Mouse (Mus musculus) MEL (cell line): ENCODE measurements around the gene Wbp2.

Source experiments
- CHD1 ChIP-seq: IDR thresholded peaks from 2 replicates; pipeline ENCODE4 v1.6.1; 2012; ENCODE audit warnings: low read depth, mild to moderate bottlenecking, inconsistent platforms, low read length, improper control_type of control experiment
- CTCF ChIP-seq, 3 experiments: IDR thresholded peaks in 2 of 3; conservative IDR thresholded peaks in 1 of 3; 2 replicates each; pipeline ENCODE4 v1.5.1; 2011 to 2012; ENCODE audit warnings: low read length in 3 of 3, low read depth in 2 of 3, mild to moderate bottlenecking in 2 of 3, improper control_type of control experiment in 1 of 3, inconsistent platforms in 1 of 3, mixed read lengths in 1 of 3, moderate library complexity in 1 of 3; ENCODE audit not compliant: control insufficient read depth in 1 of 3, insufficient read depth in 1 of 3, poor library complexity in 1 of 3, severe bottlenecking in 1 of 3
- E2F4 ChIP-seq: IDR thresholded peaks from 2 replicates; pipeline ENCODE4 v1.6.1; 2011; ENCODE audit warnings: low read depth, low read length, improper control_type of control experiment, borderline replicate concordance
- ELF1 ChIP-seq: IDR thresholded peaks from 2 replicates; pipeline ENCODE4 v1.6.1; 2014; ENCODE audit warnings: low read depth, mild to moderate bottlenecking, inconsistent platforms, low read length, improper control_type of control experiment, moderate library complexity
- MAFK ChIP-seq: IDR thresholded peaks from 2 replicates; pipeline ENCODE4 v1.6.1; 2011; ENCODE audit warnings: low read depth, mild to moderate bottlenecking, low read length, improper control_type of control experiment, borderline replicate concordance
- MAX ChIP-seq: IDR thresholded peaks from 2 replicates; pipeline ENCODE4 v1.6.1; 2011; ENCODE audit warnings: low read length, improper control_type of control experiment
- NRF1 ChIP-seq: IDR thresholded peaks from 2 replicates; pipeline ENCODE4 v1.6.1; 2014; ENCODE audit warnings: low read depth, mild to moderate bottlenecking, inconsistent platforms, low read length, improper control_type of control experiment, moderate library complexity; ENCODE audit not compliant: poor library complexity, insufficient read depth, severe bottlenecking
- POLR2A ChIP-seq, 2 experiments: IDR thresholded peaks; 2 replicates each; pipeline ENCODE4 v1.6.1; 2011 to 2012; ENCODE audit warnings: low read length in 2 of 2, mild to moderate bottlenecking in 2 of 2, control low read depth in 1 of 2, improper control_type of control experiment in 1 of 2, low read depth in 1 of 2, moderate library complexity in 1 of 2; ENCODE audit not compliant: control insufficient read depth in 1 of 2, insufficient read depth in 1 of 2, poor library complexity in 1 of 2
- POLR2AphosphoS2 ChIP-seq: IDR thresholded peaks from 2 replicates; pipeline ENCODE4 v1.6.1; 2011; ENCODE audit warnings: low read length, improper control_type of control experiment
- POLR2AphosphoS5 ChIP-seq: IDR thresholded peaks from 2 replicates; pipeline ENCODE4 v1.6.1; 2012; ENCODE audit warnings: low read depth, borderline replicate concordance, mild to moderate bottlenecking, inconsistent platforms, low read length, moderate library complexity, mixed read lengths
- RAD21 ChIP-seq: IDR thresholded peaks from 2 replicates; pipeline ENCODE4 v1.6.1; 2011; ENCODE audit warnings: mild to moderate bottlenecking, low read depth, low read length, improper control_type of control experiment

- no peak for TF ChIP-seq MAX
- TF ChIP-seq POLR2AphosphoS5: no peak
- no peak for TF ChIP-seq POLR2AphosphoS2
- TF ChIP-seq POLR2A (IDR thresholded peaks at IDR 0.05; ENCODE audit: control insufficient read depth in 1 of 2, insufficient read depth in 1 of 2, low read depth in 1 of 2, low read length in 2 of 2, poor library complexity in 1 of 2): no peak
- no peak for TF ChIP-seq ELF1
- no peak for TF ChIP-seq MAFK
- no peak for TF ChIP-seq NRF1
- TF ChIP-seq E2F4: no peak
- no peak for TF ChIP-seq CHD1
- TF ChIP-seq CTCF (IDR thresholded peaks at IDR 0.05 in 2 of 3, conservative IDR thresholded peaks at IDR 0.05 in 1 of 3; ENCODE audit: control insufficient read depth in 1 of 3, insufficient read depth in 1 of 3, low read depth in 2 of 3, low read length in 3 of 3, poor library complexity in 1 of 3, severe bottlenecking in 1 of 3): no peak
- TF ChIP-seq RAD21: no peak
These were observed 49.0 kb downstream of the Wbp2 start for GRCm38 (mm10) chr11:116037826-116038225.
